Comparison of ENCODE assay signal across 15 mouse cellular contexts in genomic region chrX:41514982-41515381, GRCm38 (mm10).
"Had no signal": no experiment of that assay in that cellular context is flagged by ENCODE, and none has a peak within 500 bp of the region (broad histone marks: within the 10 kb centered on the region; RNA-seq: fewer than 3 reads in every experiment).

No protein-coding gene starts in this region.

- H3K9me3 ChIP-seq: megakaryocyte, embryonic 14.5 days; midbrain, embryonic 13.5 days; midbrain, embryonic 15.5 days; neural tube, embryonic 12.5 days had no signal

- H3K4me1 ChIP-seq: megakaryocyte, embryonic 14.5 days; midbrain, embryonic 13.5 days; midbrain, embryonic 15.5 days; neural tube, embryonic 12.5 days had no signal

- H3K4me3 ChIP-seq: megakaryocyte, embryonic 14.5 days; midbrain, embryonic 13.5 days; midbrain, embryonic 15.5 days; neural tube, embryonic 12.5 days had no signal

- H3K9ac ChIP-seq: lung, embryonic 14.5 days; midbrain, embryonic 13.5 days; midbrain, embryonic 15.5 days; neural tube, embryonic 12.5 days had no signal

- H3K36me3 ChIP-seq: midbrain, embryonic 13.5 days; midbrain, embryonic 15.5 days; neural tube, embryonic 12.5 days had no signal

- H3K27ac ChIP-seq: midbrain, embryonic 13.5 days; midbrain, embryonic 15.5 days; neural tube, embryonic 12.5 days had no signal

- H3K27me3 ChIP-seq: megakaryocyte, embryonic 14.5 days; midbrain, embryonic 13.5 days; midbrain, embryonic 15.5 days; neural tube, embryonic 12.5 days had no signal

- ATAC-seq: midbrain, embryonic 13.5 days; midbrain, embryonic 15.5 days had no signal

- DNase-seq: lung, adult 18-20 months; lung, embryonic 14.5 days; lung, postnatal 10 days; lung, postnatal 4 days; right cerebral cortex, postnatal 25 days; right cerebral cortex, postnatal 4 days; spleen, adult 18-20 months; thymus, adult 18-20 months; thymus, postnatal 14 days; thymus, postnatal 36 days had no signal

- H3K4me2 ChIP-seq: lung, embryonic 14.5 days; midbrain, embryonic 11.5 days; midbrain, embryonic 13.5 days; midbrain, embryonic 15.5 days; neural tube, embryonic 12.5 days had no signal
